Mouse (Mus musculus): ENCODE data around the gene Cnksr1. TPM values are rescaled to one million over a fixed set of nuclear protein-coding genes. Genes with fewer than 3 reads are reported as not detected.

Gene Cnksr1
- polyA plus RNA-seq, 1 experiment from 2014 or later = 2.0 TPM

DNA sequence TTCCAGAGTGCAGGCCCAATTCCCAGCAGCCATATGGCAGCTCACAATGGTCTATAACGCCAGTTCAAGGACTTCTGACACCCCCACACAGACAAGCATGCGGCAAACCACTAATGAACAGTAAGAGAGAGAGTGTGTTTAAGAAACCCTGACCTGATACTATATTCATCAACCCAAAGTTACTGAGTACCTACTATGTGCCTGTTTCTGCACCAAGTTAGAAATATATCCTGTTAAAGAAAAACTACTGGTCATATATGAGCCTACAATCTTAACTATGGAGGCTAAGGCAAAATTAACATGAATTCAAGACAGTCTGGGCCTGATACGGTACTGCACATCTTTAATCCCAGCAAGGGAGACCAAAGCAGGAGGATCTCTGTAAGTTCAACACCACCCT lies 52.6 kb downstream of the Cnksr1 start:
- Histone ChIP-seq H3K27ac (no peak overlapping the region), H3K9ac (replicated peaks) (peak overlapping the region; percentile 72)
- no peak for ATAC-seq (ENCODE audit: insufficient number of reproducible peaks, insufficient read depth, low FRiP score, low TSS enrichment, low read depth)

DNA sequence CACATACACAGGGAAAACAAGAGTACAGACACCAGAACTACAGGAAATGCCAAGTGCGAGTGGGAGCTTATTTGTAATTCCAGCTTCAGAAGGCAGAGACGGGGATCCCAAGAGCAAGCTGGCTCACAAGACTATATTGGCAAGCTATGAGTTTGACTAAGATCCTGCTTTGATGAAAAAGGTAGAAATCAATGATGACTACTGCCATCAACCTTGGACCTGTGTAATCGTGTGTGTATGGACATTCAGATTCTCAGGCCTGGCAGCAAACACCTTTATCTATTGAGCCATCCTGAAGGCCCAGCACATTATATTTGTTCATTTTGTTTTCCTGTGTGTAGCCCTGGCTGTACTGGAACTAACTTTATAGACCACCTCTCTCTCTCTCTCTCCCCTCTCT lies 54.5 kb downstream of the Cnksr1 start:
- Histone ChIP-seq H3K27ac (no peak overlapping the region), H3K4me2 (no peak overlapping the region), H3K27me3 (no peaks in the 10 kb centered on the region), H3K4me1 (replicated peaks) (peaks cover 8% of the 10 kb centered on the region), H3K4me3 (replicated peaks) (no peak overlapping the region), H3K9me3 (no peaks in the 10 kb centered on the region), H3K9ac (replicated peaks) (no peak overlapping the region), H3K36me3 (peaks cover 15% of the 10 kb centered on the region; the same call in 1 of the 2 replicates)
- WGBS = 88% methylated on average over 3 of the region's 3 CpGs
- no peak for ATAC-seq (ENCODE audit: insufficient number of reproducible peaks, insufficient read depth, low FRiP score, low TSS enrichment, low read depth)

More for the DNA sequence above, 52.6 kb downstream of the Cnksr1 start:
- Histone ChIP-seq H3K4me3 (replicated peaks) (peak overlapping the region; percentile 67), H3K9me3 (no peaks in the 10 kb centered on the region), H3K4me2 (peak overlapping the region; percentile 89), H3K27me3 (no peaks in the 10 kb centered on the region), H3K4me1 (replicated peaks) (peaks cover 8% of the 10 kb centered on the region), H3K36me3 (peaks cover 14% of the 10 kb centered on the region; the same call in 1 of the 2 replicates)
- WGBS = 82% methylated on average over 3 of the region's 3 CpGs

DNA sequence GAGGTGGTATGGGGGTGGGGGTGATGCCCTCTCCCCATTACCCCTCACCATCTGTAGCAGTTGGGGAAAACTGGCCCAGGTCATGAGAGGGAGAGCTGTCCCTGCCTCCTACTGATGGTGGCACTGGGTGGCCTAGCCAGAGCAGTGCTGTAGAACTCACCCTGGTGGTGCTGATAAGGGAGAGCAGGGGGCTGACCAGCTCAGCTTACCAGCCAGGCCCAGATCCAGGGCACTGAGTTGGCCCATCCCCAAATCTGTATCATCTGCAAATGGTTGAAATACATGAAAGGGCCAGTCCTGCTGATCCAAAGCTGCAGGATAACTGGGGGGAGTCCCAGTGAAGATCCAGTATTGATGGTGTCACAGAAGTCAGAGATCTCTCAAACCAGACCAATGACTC lies 56.4 kb downstream of the Cnksr1 start:
- Histone ChIP-seq H3K4me3 (replicated peaks) (no peak overlapping the region), H3K36me3 (peaks cover 15% of the 10 kb centered on the region; the same call in 1 of the 2 replicates), H3K9ac (replicated peaks) (no peak overlapping the region), H3K27ac (no peak overlapping the region), H3K4me1 (replicated peaks) (peaks cover 8% of the 10 kb centered on the region), H3K9me3 (no peaks in the 10 kb centered on the region), H3K27me3 (no peaks in the 10 kb centered on the region), H3K4me2 (no peak overlapping the region)
- ATAC-seq (ENCODE audit: insufficient number of reproducible peaks, insufficient read depth, low FRiP score, low TSS enrichment, low read depth) = no peak

DNA sequence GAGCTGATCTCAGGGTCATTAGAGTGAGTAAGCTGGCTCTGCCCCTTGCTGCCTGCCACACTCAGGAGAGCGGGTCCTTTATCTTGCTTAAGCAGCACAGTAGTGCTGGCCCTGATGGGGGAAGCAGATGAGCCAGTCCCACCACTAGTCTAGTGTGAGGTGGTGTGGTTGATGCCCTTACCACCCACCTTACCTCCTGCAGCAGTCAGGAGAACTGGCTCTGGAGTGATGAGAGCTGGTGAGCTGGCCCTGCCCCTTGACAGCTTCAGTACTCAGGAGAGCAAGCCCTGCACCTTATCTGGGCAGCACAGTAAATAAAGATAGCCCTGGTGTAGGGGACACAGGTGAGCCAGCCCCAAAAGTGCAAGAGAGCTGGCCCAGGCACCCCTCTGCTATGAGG lies 57.1 kb downstream of the Cnksr1 start:
- no peak overlapping the region for H3K27ac ChIP-seq
- WGBS = 92% methylated on average over 1 of the region's 1 CpGs
- ATAC-seq (ENCODE audit: insufficient number of reproducible peaks, insufficient read depth, low FRiP score, low TSS enrichment, low read depth) = no peak
- H3K9me3 ChIP-seq = no peaks in the 10 kb centered on the region
- no peak overlapping the region for H3K4me2 ChIP-seq
- H3K4me3 ChIP-seq (replicated peaks) = no peak overlapping the region
- peaks cover 15% of the 10 kb centered on the region; the same call in 1 of the 2 replicates for H3K36me3 ChIP-seq
- 0 out of 2 replicates have a peak overlapping the region, but pooled peaks have one; percentile 27 for H3K9ac ChIP-seq (replicated peaks)
- no peaks in the 10 kb centered on the region for H3K27me3 ChIP-seq
- peaks cover 8% of the 10 kb centered on the region for H3K4me1 ChIP-seq (replicated peaks)

Other genes starting within 250 kb of the Cnksr1 start
- 40.4 and 49.7 TPM in 2 replicates for gene Dhdds, start 237.5 kb downstream of the Cnksr1 start, polyA plus RNA-seq (2016; fragmentation: Nextera tagmentation; extraction: Ambion mirVana)
- gene Lin28a, start 219.6 kb downstream of the Cnksr1 start, polyA plus RNA-seq (2016; fragmentation: Nextera tagmentation; extraction: Ambion mirVana) = 0.42 and 0.51 TPM in 2 replicates
- gene Zfp683, start 184.6 kb downstream of the Cnksr1 start, polyA plus RNA-seq (2016; fragmentation: Nextera tagmentation; extraction: Ambion mirVana) = not detected in 2 replicates
- 5.6 and 6.1 TPM in 2 replicates for gene Crybg2, start 177.6 kb downstream of the Cnksr1 start, polyA plus RNA-seq (2016; fragmentation: Nextera tagmentation; extraction: Ambion mirVana)
- gene Cd52, start 143.3 kb downstream of the Cnksr1 start, polyA plus RNA-seq (2016; fragmentation: Nextera tagmentation; extraction: Ambion mirVana) = 7.7 and 7.9 TPM in 2 replicates
- 9.6 and 10.4 TPM in 2 replicates for gene Ubxn11, start 135.8 kb downstream of the Cnksr1 start, polyA plus RNA-seq (2016; fragmentation: Nextera tagmentation; extraction: Ambion mirVana)
- 318 and 336 TPM in 2 replicates for gene Sh3bgrl3, start 109.6 kb downstream of the Cnksr1 start, polyA plus RNA-seq (2016; fragmentation: Nextera tagmentation; extraction: Ambion mirVana)
- 36.4 and 38.3 TPM in 2 replicates for gene Cep85, start 51.3 kb downstream of the Cnksr1 start, polyA plus RNA-seq (2016; fragmentation: Nextera tagmentation; extraction: Ambion mirVana)
- not detected in 2 replicates for gene Gm7534, start 35.4 kb downstream of the Cnksr1 start, polyA plus RNA-seq (2016; fragmentation: Nextera tagmentation; extraction: Ambion mirVana)
- gene Catsper4, start 11.0 kb downstream of the Cnksr1 start, polyA plus RNA-seq (2016; fragmentation: Nextera tagmentation; extraction: Ambion mirVana) = not detected in 2 replicates
- 0.78 and 0.96 TPM in 2 replicates for gene E130218I03Rik, start 5.3 kb upstream of the Cnksr1 start, polyA plus RNA-seq (2016; fragmentation: Nextera tagmentation; extraction: Ambion mirVana)
- gene Zfp593, start 7.2 kb upstream of the Cnksr1 start, polyA plus RNA-seq (2016; fragmentation: Nextera tagmentation; extraction: Ambion mirVana) = 17.5 and 19.2 TPM in 2 replicates
- not detected in 2 replicates for gene Gm30191, start 8.5 kb upstream of the Cnksr1 start, polyA plus RNA-seq (2016; fragmentation: Nextera tagmentation; extraction: Ambion mirVana)
- 4.2 and 5.9 TPM in 2 replicates for gene Grrp1, start 15.7 kb upstream of the Cnksr1 start, polyA plus RNA-seq (2016; fragmentation: Nextera tagmentation; extraction: Ambion mirVana)
- gene Pdik1l, start 49.5 kb upstream of the Cnksr1 start, polyA plus RNA-seq (2016; fragmentation: Nextera tagmentation; extraction: Ambion mirVana) = 23.9 and 24.6 TPM in 2 replicates
- 3.3 and 3.6 TPM in 2 replicates for gene Trim63, start 76.7 kb upstream of the Cnksr1 start, polyA plus RNA-seq (2016; fragmentation: Nextera tagmentation; extraction: Ambion mirVana)
- 0.06 and 0.15 TPM in 2 replicates for gene Slc30a2, start 104.8 kb upstream of the Cnksr1 start, polyA plus RNA-seq (2016; fragmentation: Nextera tagmentation; extraction: Ambion mirVana)
- 3.4 and 4.1 TPM in 2 replicates for gene Extl1, start 145.5 kb upstream of the Cnksr1 start, polyA plus RNA-seq (2016; fragmentation: Nextera tagmentation; extraction: Ambion mirVana)
- 9.7 and 10.9 TPM in 2 replicates for gene Pafah2, start 157.9 kb upstream of the Cnksr1 start, polyA plus RNA-seq (2016; fragmentation: Nextera tagmentation; extraction: Ambion mirVana)
- 2,166 and 2,360 TPM in 2 replicates for gene Stmn1, start 229.9 kb upstream of the Cnksr1 start, polyA plus RNA-seq (2016; fragmentation: Nextera tagmentation; extraction: Ambion mirVana)

Measured in limb, embryonic 12.5 days (tissue).